Mouse (Mus musculus): ENCODE measurements around the gene Fsip1.

DNA sequence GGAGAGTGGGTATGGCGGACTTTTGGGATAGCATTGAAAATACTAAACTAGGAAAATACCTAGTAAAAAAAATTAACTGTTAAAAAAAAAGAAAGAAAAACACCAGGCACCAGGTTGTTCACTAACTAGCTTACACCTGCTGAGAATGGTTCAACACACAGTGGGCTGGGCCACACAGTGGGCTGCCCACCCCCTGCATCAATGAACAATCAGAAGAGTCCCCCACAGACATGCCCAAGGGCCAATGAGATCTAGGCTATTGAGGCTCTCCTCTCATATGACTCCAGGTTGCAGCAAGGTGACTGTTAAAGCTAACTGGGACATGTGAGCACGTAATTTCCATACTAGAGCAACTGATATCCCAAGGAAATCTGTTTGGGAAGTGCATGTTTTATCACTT lies 91.1 kb downstream of the Fsip1 start:
- TF ChIP-seq EP300 (IDR thresholded peaks at IDR 0.05; ENCODE audit: low read depth): no peak
- TF ChIP-seq CTCF (IDR thresholded peaks at IDR 0.05; ENCODE audit: low read depth): no peak

Measured in liver, postnatal 0 days (tissue).